Mouse (Mus musculus) urinary bladder, postnatal 4 days (tissue): ENCODE data around the gene Nobox.

Experiments used
- DNase-seq, 2 experiments: peaks; one replicate each; pipeline ENCODE4 v3.0.0; 2021 to 2022; ENCODE audit warnings: low spot score in 2 of 2

Nobox gene

DNA sequence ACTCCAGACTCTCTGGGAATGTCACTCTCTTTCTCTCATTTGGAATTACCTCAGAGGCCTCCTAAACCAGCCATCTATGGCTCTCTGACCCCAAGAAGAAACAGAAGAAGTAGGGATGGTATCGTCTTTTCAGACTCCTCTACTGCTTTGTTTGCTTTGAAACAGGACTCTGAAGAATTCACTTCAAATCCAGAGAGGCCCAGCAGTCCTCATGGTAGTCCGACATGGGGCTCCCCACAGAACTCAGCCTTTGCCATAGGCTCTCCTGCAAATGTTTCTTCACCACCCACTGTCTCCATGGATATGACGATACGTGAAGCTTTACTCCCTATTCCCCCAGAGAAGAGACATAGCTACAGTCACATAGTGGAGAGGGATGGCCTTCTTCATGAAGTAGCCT is 35.2 kb downstream of the Nobox start:
- no peak for DNase-seq

DNA sequence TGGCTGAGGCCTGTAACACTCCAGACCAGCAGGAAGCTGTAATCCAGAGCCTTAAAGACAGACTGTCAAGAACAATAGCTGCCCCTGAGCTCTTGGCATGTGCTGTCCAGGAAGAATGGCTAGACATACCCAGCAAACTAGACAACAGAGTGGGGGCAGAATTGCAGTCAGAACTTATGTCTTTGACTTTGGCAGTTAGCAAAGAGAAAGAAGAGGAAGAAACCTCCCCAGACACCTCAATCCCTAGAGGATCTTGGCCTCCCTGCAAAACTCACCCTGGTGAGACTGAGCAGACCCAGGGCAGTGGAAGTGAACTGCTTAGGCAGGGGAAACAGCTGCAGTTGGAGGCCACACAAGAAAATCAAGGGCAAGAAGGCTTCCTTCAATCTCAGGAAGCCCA is 36.8 kb downstream of the Nobox start:
- no peak for DNase-seq

DNA sequence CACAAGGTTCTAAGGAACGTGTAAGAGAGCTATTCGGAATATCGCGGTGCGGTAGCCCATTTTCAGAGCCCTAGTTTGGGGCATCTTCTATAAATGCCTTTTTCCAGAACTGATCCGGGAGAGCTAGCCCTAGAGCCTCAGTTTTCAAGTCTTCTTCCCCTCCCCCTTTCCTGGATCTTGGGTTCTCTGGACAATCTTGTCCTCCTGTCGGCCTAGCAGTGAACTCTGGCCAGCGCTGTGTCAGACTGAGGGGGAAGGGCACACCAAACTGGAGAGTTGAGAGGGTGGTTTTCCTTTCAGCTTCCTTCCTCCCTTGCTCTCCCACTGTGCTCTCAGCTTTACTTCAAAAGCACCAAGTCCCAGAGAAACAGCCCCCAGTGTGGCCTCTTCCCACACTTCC is 43.0 kb downstream of the Nobox start:
- peak in 1 of 2 experiments; percentile 21 for DNase-seq

DNA sequence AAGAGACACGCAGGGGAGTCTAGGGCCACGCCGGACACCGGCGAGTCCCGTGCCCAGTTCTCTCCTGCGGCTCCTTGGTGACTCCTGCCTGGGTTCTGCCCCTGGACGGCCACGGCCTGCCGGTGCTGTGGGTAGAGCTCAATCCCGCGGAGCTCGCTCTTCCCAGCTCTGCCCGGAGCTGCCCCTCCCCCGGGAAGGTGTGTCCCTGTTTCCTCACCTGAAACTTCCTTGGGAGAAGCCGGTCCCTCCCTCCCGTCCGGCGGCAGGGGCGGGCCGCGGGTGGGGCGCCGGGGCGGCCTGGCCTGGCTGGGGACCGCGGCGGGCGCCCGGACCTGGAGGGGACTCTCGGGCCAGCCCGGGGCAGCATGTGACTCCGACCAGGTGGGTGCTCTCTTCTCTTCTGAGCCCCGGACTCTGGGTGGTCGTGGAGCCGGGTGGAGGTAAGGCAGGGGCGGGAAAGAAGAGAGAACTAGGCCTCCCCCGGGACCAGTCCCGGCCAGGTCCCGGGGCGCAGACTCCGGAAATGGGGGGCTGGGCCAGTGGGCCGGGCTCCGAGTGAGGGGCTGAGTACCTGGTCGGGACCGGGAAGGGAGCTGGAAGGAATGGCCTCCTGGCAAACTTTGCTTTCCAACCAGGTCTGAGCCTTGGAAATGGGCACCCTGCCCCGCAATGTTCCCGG is 43.9 kb downstream of the Nobox start, which contains the start of gene Arhgef5:
Gene Arhgef5 (plus strand): TSS at position 220 of the 679 bp plus-strand sequence.
- DNase-seq: peak; percentile 61 to 71

DNA sequence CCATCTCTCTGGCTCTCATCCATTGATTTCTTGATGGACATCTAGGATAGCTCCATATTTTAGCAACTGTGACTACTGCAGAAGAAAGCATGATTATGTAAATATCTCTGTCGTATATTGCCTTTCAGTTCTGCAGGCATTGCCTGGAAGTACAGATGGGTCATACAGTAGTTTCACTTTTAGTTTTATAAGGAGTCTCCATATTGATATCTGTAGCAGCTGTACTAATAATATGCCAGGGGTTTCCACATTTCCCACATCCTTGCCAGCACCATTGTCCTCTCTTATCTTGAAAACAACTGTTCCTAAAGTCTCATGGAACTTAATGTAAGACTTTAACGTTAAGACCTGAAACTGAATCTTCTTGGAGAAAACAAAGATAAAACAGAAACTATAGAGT is 48.6 kb downstream of the Nobox start:
- DNase-seq: no peak

DNA sequence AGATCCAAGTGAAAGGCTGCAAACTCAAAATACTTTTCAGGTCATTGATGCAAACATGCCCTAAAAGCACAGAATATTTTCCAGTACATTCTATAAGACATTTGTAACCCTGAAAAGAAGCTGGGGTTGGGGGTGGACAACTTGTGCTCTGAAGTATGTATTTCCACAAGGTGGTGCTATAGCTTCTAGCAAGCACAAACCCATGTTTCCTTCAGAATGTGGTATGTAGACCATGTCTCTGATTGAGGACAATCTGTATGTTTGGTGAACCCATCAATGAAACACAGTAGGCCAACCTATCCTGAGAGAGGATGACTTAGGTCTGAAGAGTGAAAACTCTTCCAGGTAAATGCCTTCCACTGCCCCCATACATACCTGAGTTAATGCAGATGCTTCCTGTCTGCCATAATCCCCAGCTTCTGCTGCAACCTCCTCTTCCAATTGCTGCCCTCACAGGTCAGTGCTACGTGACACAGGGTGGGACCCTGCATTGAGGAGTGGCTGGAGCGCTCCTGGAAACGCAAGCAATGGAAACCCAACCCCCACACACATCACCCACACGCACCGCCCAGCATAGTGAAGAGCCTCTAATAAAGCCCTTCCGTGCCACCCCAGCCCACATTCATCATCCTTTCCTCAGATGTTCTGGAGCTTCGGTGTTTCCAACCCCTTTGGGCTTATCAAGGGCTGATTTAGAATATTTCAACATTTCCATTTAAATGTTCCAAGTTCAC is 55.0 kb downstream of the Nobox start:
- DNase-seq: no peak
